Mouse (Mus musculus) gastrocnemius, postnatal 25 days (tissue): ENCODE measurements around the gene Vps53. TPM values are rescaled to one million over a fixed set of nuclear protein-coding genes. Genes with fewer than 3 reads are reported as not detected.

Source experiments
- DNase-seq: peaks from one replicate; pipeline ENCODE4 v3.0.0; 2022
- long read RNA-seq, 2 experiments: library from polyadenylated mRNA; stranded (forward); transcript quantifications; one replicate each; pipeline ENCODE4 v2.0.0; 2021
- total RNA-seq, 2 experiments: library from RNA; stranded (reverse); gene quantifications; 1 replicate in 1 of 2; 2 replicates in 1 of 2; pipeline ENCODE4 v1.2.3; 2021

Vps53 gene
- 10 to 100 TPM; 19.9 to 22.6 TPM for total RNA-seq
- long read RNA-seq, experiment 1, partial matches to known transcripts, result 3 of 9 reads
- long read RNA-seq, experiment 1, other reads (novel, unspliced or antisense), result 2 of 9 reads
- long read RNA-seq, experiment 2, transcript Vps53-201 (22 exons, 2,833 nt), result major isoform, 12 of 20 reads
- long read RNA-seq, experiment 2, transcript Vps53-204 (2 exons, 650 nt), result minor isoform, 6 of 20 reads
- long read RNA-seq, experiment 2, partial matches to known transcripts, result 2 of 20 reads
- long read RNA-seq, experiment 2, other reads (novel, unspliced or antisense), result 0 of 20 reads

DNA sequence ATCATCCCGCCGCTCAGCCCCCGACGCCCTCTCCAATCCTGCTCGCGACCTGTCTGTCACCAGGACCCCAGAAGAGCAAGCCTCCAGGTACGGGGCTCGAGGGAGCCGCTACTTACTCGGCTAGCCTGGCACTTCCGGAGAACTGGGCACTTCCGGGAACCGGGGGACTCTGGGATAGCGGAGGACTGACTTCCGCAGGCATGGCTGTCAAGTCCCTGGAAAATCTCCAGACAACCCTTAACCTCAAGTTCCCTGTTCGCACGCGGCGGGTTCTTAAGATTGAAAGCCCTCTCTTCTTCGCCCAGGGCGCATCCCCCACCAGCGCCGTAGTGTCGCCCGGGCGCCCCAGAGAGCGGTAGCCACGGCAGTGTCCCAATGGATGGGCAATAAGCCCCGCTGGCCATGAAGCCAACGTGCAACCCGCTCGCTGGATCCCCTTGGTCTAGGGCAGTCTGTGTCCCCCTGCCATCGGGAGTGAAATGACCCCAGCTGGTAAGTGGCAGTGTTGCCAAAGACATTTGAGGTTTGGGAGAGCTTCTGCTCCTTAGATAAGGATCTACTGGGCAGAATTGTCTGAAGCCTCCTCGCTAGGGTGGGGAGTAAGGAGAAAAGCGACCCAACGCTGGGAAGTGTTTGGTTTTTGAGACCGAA is at the start of gene Vps53, which contains the start of gene Fam57a:
Gene Vps53, minus strand, starts transcription at position 153 of the 651 bp plus-strand sequence.
Gene Fam57a, plus strand, starts transcription at position 177 of the 651 bp plus-strand sequence.
- peak; percentile 83 for DNase-seq

DNA sequence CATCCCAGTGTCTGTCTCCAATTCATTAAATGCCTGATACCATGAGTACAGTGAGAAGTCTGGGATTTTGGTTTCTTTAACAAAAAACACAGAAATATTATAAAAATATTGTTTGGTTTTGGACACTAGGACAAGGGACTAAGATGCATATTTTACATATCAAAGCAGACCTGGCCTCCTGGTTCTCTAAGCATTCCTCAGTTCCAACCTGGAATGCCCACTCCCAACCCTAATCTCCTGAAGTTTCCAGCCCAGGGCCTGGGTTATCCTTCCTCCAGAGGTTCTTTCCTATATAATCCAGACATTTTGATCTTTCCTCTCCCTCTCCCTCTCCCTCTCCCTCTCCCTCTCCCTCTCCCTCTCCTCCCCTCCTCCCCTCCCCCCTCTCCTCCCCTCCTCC is 45.6 kb upstream of the Vps53 start:
- DNase-seq, result no peak

DNA sequence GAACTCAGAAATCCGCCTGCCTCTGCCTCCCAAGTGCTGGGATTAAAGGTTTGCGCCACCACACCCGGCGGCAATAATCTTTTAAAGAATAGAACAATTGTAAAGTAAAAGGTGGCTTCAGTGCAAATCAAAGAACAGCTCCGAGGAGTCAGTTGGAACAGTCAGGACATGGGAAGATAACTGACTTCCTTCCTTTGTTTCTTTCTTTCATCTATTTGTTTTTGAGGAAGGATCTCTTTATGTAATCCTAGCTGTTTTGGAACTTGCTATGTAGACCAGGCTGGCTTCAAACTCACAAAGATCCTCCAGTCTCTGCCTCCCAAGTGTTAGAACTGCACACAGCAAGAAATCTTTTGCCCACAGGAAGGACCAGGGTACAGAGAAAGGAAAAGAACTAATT is 45.2 kb upstream of the Vps53 start:
- no peak for DNase-seq

DNA sequence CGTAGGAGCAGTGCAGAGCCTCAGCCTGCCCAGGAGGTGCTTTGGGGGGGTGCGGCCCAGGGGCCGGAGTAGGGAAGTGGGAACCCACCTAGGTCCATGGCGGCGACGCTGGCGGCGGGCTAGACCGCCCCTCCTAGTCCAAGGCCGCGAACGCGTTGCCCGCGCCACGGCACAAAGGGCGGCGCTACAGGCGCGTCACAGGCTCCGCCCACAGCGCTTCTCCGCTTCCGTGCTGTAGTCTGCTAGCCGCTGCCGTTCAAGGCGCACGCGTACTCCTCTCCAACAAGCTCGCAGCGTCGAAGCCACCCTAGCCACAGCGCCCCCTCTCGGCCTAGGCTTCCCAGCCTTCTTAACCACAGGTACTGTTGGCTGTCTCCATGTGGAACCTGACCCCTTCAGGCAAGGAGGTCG is 37.9 kb upstream of the Vps53 start, which contains the start of the genes Dbil5 and Gemin4:
Gene Dbil5, plus strand, starts transcription at position 219 of the 411 bp plus-strand sequence.
Gene Gemin4, minus strand, starts transcription at position 275 of the 411 bp plus-strand sequence.
- DNase-seq, result peak; percentile 95

DNA sequence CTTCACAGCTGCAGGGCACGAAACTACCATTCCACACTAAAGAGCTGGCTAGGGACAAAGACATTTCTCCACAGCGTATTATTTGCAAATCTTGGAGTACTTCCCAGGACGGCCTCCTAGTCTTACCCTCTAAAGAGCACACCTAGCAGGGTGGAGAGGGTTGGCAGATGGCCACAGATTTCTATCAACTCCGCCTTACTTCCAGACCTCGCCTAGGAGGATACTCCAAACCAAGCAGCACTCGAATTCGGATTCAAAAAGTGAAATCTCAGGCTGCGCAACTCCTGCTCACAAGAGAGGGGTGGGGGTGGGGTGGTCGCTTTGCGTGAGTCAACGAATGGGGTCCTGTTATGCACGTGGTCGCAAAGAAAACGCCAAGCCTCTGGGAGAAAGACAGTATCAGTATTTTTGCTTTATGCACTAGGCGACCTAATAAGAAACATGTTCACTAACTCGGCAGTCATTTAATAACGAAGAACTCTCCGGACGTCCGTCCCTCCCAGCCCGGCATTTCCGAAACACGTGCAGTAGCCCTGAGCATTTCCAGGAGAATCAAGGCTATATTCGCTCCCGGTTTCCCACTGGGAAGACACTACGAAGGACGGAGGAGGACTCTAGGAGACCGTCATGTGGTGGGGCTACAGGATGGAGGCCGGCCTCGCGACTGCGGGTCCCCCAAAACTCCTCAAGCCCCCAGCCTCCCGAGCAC is 37.4 kb upstream of the Vps53 start:
- DNase-seq, result peak; percentile 30

DNA sequence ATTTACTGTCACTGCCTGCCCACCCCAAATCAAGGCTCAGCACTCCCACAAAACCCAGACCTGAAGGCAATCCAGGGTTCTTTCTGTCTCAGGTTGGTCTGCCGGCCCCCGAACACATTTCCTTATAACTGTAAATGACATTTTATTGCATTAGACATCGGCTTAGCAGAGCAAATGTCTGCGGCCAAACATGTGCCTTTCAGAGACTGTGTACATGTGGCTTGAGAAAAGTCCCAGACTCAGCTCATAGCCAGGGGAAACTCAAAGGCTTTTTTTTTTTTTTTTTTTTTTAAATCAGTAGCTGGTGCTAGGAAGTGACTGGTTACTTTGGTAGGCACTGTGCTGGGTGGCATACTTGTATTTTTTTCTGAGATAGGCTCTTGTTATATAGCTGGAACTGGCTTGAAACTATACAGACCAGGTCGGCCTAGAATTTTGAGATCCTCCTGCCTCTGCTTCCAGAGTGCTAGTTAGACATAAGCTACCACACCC is 36.6 kb upstream of the Vps53 start:
- DNase-seq, result no peak

DNA sequence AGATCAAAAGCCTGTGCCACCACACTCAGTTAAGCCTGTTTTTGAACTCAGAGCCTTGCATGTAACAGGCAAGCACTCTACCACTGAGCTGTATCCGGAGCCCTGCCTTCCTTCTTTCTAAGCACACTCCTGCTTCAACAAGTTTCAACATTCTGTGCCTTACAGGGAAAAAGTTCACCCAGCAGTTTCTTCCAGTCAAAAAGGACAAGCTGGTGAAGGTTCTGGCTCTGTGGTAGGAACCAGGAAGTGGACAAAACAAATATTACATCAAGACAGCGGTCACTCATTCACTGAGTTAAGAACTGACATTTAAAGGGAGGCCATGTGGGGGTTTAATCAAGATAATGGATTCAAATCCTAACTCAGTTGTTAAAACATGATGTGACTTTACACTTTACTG is 35.6 kb upstream of the Vps53 start:
- no peak for DNase-seq

DNA sequence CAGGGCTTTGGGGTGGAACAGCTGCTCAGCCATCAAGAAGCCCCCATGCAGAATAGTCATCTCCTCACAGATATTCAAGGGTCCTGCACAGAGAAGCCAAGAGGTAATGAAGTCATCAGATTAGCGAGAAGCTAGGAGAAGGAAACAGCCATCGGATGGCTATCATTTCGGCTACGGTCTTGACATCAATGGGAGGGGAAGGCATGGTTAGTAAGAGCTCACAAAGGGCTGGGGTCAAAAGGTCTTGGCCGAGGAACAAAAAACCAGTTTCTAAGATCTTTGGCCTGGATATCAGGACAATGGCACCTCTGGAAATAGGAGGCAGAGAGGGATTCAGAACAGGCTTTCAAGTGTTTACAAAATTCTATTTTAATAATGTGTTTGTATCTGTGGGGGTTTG is 34.4 kb upstream of the Vps53 start:
- DNase-seq, result no peak

DNA sequence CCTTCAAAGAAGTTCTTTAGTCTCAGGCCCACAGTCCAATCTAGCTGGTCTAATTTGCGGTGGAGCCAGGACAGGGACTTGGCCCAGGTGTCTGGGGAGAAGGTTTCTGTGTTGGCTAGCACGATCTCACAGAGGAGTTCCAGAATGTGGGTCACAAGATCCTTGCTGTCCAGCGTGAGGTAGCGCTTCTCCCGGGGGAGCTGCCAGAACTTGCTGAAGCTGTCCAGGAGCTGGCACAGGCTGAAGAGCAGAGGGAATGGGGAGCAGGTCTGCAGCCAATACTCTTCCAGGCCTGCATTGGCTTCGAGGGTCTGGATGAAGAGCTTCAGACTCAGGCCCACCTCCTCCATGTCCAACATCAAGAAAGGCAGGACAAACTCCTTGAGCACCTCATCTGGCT is 32.1 kb upstream of the Vps53 start:
- peak; percentile 42 for DNase-seq

DNA sequence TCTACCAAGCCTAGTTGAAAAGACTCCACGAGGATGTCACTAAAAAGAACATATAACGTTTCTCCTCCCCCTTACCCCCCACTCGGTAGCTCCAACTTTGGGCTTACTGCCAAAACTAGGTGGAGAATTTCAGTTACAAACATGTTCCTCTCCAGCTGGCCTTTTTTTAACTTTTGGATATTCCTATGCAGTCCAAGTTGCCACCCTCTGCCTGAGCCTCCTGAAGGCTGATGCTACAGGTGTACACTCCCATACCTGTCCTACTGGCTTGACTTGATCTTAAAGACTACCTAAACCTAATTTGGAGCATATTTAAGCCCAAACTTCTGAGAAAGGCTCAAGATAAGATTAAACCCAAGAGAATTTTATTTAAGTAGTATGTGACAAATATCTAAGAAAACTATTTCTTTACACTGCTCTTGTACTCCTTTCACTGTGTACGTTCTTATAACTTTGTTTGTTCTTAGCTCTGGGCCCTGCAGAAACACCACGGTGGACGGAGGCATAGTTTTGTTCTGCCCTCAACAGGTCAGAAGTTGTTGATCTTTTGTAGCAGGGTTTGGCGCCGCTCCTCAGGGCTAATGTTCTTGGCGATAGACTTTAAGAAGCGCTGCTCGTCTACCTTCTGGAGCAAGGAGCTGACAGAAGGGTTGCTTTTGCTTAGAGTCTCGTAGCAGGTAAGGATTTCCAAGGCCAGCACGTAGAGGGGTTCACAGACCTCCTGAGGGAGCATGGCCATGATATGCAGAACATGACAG is 31.0 kb upstream of the Vps53 start:
- DNase-seq, result no peak

DNA sequence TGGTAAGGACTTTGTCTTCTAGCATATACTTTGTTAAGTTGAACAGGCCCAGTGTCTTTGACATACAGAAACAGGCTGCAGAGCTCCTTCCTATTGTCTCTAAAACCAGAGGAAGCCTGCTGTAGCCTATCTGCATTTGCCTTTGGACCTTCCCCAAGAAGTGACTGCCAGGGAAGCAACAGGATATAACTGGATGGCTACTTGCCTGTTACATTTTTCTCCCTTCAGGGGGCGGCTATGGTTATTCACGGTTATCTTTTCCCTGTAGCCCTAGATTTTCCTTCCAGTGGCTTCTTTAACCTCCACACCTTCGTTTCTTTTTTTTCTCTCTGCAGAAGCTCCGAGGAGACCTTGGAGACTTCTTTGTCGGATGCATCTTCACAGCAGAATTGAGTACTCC is 27.3 kb upstream of the Vps53 start:
- DNase-seq, result no peak

DNA sequence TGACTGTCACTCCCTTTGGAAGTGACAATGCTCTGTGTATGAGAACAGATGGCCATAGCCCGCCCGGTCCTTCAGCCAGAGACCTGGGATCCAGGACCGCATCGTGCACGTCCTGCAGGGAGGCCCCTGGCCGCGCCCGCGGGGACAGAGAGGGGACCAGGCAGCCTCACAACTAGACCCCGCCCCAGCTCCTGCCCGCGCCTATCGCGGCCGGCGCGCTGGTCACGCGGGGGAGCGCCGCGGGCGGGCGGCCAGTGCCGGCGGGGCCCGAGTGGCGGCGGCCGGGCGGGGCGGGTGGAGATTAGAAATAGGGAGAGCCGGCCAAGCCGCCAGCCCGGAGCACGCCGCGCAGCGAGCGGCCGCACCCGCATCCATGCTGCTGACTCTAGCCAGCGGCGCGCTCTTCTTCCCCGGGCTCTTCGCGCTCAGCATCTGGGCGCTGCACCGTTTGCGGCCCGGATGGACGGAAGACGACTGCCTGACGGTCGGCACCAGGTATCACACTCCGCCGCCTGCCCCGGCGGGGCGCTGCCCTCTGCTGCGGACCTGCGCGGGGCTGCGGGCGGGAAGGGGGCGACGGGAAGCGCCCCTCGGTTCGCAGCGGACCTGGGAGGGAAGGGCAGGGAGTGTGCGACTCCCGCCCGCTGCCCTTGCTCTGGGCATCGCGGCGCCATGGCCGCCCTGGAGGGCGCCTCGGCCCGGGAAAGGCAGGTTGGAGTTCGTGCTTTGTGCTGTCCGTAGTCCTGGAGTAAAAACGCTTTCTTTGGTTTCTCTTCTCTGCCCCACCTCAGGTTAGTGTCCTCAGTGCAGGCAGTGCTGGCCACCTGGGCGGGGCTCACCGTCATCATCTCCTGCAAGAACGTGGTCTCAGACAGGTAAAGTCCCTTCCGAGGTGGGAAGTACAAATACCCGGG is 22.6 kb upstream of the Vps53 start:
- DNase-seq, result peak; percentile 89

DNA sequence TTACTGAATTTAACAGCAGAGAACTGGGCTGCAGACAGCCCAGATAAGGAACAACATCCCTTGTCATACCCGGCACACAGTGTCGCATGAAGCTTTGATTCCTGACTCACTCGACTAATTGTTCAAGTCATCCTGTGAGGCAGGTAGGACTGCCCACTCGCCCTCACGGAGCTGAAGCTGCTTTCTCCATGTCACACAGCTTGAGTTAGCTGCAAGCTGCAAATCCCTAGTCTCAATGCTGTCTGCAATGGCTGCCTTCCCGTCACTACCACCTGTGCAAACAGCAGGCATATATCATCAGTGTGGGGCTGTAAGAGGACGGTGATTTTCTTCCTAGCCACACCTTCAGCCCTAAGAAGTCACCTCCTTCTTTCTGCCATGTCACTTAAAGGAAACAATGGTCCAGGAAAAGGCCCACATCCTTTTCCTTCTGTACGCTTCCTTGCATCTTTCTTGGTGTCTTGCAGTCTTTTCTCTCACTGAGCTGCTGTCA is 17.6 kb upstream of the Vps53 start:
- DNase-seq, result no peak

DNA sequence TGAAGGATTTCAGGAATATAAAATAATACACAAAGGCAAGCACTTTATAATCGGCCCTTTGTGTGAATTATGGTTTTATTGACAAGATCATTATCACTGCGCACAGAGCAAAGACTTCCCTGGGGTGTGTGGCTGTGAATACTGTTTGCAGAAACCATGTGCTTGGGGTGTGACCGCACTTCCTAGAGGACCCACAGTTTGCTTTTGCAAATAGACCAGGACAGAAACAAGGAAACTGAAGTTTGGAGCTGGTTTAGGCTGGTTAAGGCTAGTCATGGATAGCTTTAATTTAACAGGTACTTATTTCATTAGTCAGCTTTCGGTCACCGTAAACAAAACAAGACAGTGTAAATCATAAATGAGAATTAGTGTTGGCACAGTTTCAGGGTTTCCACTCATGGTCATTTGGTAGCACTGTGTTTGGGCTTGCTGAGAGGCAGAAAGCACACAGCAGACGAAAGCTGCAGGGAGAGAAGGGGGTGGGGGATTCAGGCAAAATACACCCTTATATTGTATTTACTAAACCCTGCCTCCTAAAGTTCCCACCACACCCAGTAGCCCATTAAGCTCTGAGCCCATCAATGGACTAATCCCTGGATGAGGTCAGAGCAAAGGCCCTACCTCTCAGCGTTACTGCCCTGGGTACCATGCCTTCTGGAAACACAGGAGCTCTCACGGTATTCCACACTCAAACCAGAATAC is 17.0 kb upstream of the Vps53 start:
- DNase-seq, result no peak

DNA sequence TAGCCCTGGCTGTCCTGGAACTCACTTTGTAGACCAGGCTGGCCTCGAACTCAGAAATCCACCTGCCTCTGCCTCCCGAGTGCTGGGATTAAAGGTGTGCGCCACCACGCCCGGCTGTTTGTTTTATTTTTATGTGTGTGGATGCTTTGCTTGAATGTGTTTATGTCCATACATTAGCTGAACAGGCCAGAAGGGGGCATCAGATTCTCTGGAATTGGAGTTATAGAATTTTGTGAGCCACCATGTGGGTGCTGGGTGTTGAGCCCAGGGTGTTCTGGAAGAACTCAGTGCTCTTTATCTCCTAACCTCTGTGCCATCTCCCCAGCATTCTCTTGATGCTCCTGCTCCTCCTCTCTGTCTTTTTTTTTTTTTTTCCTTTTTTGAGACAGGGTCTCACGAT is 7.5 kb upstream of the Vps53 start:
- no peak for DNase-seq

DNA sequence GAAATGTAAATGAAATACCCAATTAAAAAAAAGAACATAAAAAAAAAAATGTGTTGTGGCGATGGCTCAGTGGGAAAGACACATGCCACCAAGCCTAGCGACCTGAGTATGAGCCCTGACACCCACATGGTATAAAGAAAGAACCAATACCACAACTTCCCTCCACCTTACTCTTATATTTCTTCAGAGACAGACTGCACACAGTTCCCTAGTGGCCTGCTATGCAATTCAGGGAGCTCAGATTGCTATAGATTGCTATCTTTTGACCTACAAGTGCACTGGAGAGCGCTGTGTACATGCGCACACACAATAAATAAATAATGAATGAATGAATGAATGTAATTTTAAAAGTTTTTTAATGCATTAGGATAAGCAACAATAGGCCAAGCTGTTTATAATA is 4.3 kb upstream of the Vps53 start:
- no peak for DNase-seq

DNA sequence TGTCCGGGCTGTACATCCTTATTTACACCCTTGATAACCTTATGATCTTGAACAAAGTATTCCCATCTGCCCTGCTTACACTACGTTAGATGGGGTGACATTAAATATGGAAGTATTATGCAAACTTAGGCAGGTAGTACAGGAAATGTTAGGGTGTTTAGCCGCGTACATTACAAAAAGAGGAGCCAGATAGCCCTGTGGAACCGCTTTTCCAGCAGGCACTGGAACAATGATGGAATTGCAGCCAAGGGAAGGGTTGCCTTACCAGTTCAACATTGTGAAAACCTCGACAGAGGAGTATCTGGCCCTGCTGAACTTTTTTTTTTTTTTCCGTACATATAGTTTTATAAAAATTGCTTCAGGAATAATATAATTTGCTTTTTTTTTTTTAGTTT is 696 bp upstream of the Vps53 start:
- no peak for DNase-seq

DNA sequence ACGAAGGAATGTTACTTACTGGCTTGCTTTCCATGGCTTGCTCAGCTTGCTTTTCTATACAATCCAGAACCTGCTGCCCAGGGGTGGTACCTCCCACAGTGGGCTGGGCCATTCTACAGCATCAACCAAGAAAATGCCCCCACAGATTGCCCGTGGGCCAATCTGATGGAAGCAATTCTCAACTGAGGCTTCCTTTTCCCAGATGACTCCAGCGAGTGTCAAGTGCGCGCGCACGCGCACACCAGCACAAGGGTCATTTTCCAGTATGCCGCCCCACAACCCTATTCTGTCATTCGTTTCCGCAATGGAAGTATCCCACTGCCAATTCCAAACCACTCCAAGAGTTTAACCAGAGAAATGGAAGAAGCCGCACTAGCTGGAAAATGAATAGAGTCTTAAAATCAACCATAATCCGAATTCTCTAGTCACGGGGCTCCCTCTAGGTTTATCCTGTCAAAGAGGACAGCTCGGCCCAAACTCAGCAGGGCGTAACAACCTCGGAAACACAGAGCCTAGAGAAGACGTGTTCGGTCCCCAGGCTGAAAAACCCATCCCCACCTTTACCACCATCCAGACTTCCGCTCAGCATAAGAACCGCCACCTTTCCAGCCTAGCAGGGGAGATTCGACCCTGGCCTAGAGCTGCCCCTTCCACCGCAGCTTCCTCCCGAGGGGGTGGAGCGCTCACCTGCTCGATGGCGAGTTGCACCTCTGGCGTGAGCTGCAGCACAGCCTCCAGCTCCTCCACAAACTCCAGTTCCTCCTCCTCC is 537 bp downstream of the Vps53 start:
- no peak for DNase-seq

DNA sequence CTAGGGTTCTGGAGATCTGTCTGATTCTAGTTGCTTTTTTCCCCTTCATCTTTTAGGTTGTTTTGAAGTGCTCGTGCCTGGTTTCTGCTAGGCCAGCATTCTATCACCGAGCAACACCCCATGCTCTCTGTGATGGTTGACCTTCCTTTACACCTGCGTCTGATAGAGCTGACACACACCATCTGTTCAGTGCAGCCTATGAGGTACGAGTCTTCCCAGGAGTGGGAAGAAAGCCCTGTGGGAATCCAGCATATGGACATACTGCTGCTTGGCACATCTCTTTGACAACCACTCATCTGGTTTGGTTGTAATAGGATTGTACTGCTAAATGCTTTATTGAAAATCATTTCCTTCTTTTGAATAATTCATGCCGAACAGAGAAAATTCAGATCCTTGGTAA is 9.2 kb downstream of the Vps53 start:
- DNase-seq, result no peak
